Mouse (Mus musculus) regulatory T cell (primary cell): ENCODE data around the gene Astn1.

Experiments used
- in situ Hi-C: fragments of 300-600 bp; cut with MboI, MseI; formaldehyde crosslinking; loops from one replicate; pipeline ENCODE4 v1.15.1; 2025; ENCODE audit warnings: high pct_unique_total_duplicates

Gene Astn1

DNA sequence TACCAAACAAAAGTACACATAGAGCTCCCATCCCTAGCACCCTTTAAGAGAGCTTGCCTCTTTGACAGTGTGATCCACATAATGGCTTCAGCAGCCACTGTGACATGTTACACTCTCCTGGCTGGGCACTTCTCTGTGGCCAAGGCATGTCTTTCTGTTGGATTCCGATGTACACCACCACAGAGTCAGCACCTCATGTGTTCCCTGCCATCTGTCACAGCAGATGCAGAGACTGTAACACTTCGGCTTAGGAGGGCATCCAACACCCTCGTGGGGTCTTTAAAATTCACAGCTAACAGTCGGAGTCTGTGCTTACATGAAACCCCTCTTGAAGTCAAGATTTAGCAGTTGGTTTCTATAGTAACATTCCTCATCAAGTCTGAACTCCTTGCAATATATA, 154.5 kb downstream of the Astn1 start:
- in situ Hi-C loops: no loop called here

DNA sequence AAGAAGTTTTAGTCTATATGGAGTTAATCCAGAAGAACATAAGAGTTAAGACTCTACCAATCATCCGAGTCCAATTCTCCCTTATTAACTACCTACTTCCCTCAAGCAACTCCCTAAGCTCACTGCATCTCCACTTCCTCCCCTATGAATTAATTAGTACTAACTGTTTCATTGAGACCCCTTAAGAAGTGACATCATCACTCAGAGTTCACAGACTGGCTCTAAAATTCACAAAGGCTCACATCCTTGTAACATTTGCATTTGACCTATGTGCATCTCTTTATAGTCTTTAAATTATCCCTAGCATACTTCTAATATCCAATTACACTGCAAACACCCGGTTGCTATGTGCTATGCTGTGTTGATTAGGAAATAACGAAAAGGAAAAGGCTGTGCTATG, 174.1 kb downstream of the Astn1 start:
- in situ Hi-C loops: no loop called here

DNA sequence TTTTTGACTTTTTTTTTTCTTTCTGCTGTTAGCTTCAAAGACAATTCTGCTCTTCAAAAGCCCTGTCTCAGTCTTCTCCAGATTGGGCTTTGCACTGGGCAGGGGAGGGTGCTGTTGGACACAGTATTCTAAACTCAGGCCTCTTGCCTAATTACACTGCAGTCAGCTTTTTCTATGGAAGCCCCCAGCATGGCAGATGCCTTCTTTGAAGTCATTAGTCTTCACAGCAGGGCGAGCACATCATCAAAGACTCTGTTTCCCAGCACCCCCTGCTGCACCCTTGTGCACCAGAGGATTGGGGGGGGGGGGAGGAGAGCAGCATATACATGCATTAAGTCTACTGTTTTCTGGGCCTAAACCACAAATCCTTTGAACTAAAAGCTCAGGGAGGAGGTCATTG, 174.8 kb downstream of the Astn1 start:
- in situ Hi-C loops: no loop called here

DNA sequence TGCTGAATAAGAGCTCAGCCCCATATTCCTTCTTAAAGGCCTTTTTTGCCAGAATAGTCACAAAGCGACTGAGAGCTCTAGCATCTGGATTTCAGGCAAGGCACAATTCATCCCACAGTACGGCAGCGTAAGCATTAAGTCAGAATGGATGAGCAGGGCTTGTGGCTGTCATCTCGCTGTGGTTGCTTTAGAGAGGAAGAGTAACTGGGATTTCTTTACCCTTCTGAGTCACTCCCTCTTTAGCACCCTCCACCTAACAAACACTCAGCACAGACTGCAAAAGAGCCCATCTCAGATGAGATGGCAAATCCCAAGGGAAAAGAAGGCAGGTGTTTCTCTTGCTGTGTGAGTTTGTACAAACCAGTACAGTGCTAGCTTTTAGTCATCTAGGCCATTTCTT, 183.0 kb downstream of the Astn1 start:
- in situ Hi-C loops: no loop called here

DNA sequence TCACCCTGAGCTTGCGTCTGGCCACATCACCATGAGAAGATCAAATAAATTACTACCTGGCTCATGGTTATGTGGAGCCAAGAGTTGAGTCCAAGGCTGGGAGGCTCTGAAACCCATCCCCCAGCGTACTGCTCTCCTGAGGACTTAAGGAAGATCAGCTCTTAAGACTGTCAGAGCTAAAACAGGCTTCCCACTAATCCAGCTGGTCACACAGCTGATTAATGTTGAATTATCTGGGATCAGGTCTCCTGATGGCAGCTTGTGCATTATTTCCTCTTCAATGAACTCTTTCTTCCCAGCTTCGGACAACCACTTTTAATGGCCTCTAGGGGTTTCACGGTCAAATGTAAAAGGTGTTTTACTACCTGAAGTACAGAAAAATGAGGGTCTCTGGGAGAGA, 184.4 kb downstream of the Astn1 start:
- in situ Hi-C loops: no loop called here

DNA sequence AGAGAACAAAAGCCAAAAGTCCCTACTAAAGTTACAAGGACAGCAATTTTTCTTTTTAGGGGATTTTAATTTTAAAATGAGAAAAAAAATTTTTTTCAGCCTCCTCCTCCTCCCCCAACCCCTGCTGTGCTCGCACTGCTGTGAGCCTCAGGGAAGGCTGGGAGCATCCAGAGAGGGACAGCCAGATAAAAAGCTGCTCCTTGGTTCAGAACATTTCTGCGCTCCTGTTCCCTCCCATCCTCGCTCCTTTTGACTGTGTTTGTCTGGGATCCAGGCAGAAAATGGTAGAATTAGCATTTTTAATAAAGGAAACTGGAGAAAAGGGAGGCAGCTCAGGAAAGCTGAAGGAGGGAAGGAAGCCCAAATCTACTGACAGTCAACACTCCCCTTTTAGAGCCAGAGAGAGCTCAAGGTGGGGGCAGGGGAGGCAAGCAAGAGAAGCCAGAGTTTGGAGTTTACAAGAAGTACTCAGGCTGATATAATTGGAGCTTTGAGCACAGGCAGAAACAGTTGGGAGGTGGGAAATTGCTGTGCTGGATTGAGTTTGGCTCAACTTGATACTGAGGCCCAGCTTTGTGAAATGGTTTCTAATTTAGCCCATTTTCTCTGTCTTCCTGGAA, 185.6 kb downstream of the Astn1 start:
- in situ Hi-C loops: no loop called here

DNA sequence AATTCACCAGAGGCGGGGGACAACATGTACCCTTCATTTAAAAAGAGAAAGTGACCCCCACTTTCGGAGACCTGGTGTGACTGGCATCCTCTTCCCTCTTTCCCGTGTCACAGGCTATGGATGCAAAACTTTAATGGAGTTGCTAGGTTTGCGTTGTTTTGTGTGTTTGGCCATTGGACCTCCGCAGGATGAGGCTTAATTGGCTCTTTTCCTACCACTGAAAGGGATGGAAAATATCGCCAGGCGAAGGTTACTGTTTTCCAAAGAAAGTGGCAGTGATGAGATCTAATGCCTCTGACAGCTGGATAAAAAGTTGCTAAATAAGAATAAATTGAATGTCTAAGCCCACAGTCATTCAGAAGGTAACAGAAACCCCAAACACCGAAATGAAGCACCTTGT, 186.2 kb downstream of the Astn1 start:
- in situ Hi-C loops: no loop called here

DNA sequence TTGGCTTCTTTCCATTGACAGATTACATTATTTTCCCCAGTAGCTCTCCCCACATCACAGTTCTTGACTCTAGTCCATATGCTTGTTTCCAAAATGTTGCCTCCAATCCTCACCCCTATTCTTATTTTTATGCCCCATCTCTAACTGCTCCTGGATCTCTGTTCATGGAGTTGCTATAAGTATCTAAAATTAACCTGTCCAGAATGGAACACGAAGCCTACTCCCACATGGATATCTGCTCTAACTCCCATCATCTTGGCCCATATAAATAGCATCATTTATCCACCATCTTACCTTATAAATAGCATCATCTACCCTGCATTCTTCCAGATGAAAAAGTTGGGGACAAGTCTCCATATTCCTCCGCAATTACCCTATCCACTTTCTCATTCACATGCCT, 187.5 kb downstream of the Astn1 start:
- in situ Hi-C loops: no loop called here

DNA sequence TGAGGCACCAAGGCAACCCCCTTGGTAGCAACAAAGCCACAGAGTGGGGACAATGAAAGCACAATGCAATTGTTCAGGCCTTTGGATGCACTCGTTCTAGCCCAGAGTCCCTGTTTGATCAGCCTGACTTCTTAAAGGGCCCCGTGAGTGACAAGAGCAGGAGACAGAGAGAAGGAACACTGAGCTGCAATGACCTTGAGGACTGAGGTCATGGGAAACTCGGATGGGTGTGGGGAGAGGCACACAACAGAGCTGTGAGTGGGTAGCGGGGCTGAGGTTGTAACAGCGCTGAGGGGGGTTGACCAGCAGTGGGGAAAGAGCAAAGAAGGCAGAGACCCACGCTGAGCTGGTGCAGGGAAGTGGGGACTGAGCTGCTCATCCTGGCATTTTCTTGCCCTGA, 189.9 kb downstream of the Astn1 start:
- in situ Hi-C loops: no loop called here

DNA sequence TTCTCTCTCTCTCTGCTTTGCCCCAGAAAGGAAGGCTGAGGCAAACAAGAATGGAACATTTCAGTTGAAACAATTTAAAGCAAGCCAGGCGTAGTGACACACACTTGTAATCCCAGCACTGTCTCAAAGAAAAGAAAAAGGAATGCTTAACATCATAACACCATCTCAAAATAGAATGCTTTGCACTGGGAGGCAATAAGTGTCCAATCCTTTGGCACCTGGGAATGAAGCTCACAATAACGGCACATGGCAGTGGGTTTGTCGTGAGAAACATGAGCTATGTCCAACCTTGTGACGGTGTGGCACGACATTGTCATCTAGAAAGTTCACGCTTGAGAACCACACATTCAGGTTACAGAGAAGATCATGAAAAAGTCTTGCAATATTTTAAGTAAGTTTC, 191.3 kb downstream of the Astn1 start:
- in situ Hi-C loops: no loop called here

DNA sequence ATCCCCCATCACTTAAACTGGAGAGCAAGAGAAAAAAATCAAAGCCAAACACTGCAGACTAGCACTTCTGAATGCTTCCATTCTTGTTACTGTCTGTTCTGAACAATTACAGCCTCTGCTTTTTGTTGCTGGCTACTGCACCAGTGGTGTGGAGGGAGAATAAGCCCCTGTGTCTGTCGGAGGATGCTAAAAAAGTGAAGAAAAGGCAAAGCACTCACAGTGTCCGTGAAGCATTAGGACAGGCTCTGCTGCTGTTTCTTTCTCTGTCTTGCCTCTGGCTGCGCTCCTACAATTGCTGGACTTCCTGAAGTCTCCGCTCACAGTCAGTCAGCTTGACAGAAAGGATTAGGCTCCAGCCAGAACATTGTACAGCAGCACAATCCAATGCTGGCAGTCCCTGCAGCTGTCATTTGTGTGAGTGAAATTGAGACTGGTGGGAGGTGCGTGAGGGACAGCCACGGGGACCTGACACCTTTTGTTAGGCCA, 192.0 kb downstream of the Astn1 start:
- in situ Hi-C loops: no loop called here

DNA sequence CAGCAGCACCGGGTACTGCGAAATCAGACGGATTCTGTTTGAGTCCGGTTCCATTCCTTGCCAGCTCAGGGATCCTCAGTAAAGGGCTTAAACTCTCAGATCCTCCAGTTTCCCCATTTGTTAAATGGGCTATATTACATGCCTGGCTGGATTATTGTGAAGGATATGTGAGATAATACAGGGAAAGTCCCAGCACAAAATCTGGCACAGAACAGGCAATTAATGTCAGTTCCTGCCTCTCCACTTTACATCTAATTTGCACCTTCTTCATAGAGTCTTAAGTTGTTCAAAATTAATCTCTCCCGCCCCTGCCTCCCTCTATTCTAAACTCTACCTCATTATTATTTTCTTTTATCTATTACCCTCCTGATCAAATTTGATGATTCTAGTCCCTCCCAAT, 211.1 kb downstream of the Astn1 start:
- in situ Hi-C loops: no loop called here

DNA sequence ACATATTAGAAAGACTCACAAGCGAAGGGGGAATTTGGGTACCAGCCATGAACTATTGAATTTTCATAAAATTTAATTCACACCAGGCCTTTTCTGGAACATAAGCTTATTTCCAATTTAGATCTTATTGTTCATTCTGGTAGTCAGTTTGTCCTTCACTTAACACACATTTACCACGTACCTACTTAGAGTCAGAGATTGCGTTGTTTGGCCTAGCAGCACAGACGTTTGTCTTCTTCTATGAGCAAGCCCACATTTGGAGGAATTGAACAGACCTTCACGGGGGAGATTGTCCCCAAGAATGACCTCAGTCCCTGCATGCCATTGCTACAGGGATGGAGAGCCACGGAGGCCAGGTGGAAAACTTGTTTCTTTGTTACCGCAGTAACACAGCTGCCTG, 211.5 kb downstream of the Astn1 start:
- in situ Hi-C loops: no loop called here

DNA sequence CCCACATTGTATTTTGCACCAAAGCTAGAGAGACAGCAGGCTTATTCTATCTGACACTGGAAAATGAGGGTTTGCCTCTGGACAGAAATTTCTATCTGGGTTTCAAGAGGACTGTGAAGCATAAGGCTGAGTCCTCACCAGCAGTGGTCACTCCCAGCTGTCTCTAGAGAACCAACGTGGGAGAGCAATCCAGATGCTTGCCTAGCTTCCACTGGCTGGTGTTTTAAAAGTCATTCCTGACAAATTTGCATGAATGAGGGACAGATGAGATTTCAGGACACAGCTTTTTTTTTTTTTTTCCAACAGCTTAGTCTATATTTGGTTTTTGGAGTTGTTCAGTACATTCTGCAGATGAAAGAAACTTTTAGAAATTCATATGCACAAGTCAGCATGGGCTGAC, 213.9 kb downstream of the Astn1 start:
- in situ Hi-C loops: no loop called here

DNA sequence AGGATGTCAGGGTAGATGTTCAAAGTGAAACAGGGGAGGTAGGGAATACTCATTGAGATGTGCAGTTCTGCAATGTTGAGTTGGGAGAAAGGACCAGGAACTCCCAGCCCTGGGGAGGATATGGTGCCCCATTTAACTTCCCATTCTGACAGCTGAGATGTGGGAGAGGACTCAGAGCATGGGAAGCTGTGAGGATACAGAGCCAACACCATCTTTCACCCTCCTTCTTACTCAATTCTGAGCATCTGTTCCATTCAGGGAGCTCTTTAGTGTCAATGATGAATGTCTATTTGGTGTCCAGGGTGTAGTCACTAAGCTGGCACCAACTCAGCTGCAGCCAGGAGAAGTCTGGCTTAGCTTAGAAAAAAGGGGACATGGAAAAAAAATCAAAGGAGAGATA, 219.7 kb downstream of the Astn1 start:
- in situ Hi-C loops: no loop called here

DNA sequence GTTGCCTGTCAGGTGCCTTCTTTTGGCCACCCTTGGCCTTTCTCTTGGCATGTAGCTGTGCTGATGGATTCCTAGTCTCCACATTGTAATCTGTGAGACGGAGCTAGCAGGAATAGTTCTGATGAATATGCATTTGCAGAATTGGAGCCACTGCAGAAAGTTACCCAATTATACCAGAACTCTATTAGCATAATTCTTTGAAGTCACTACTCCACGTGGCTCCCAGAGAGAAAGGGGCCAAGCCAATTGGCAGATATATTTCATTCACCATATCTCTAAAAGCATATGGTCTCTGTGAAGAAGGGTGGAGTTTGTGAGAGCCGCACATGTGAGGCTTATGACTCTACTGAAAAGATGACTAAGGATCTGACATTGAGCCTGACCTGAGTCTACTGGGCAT, 226.8 kb downstream of the Astn1 start:
- in situ Hi-C loops: no loop called here

DNA sequence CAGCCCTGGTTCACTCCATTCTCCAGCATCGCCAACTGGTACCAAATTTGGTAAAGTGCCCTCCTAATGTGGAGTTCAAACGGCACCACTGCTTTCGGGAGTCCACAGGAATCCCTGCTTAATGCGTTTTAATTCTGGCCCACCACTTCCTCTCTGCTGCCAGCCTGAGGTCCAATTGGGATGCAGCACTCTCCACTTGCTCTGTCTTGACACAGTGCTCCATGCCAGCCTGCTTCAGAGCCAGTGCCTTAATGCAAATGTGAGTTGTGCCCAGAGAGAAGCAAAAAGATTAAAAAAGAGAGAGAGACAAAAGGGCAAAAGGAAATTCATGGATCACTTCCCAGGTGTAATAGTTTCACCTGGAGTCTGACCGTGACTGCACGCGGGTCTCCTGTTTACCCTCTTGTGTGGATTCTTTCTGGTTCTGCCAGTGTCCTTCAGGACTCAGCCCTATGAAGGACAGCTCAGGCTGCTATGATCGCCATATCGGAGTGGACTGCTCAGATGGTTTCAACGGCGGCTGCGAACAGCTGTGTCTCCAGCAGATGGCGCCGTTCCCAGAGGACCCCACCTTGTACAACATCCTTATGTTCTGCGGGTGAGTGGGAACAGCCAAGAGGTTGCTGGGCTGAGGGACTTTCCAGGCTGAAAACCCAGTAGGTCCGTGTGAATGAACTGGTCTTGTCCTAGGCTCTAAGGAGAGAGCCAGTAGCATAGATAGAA, 234.8 kb downstream of the Astn1 start:
- in situ Hi-C loops: no loop called here

DNA sequence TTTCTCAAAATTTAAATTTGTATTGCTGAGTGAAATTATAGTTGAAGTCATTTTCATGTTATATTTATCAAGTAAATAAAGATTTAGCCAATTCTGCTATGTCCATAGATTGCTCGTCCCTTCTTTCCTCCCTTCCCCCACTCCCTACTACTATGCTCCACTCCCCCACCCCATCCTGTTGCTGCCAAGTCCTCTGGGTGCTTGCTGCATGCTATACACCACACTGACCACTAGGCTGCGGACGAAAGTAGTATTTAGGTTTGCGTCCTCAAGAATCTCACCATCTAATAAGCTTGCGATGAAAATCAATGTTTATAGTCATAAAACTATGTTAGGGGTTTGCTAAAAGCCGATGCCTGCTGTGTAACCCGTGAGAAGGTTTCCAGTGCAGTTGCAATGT, 235.9 kb downstream of the Astn1 start:
- in situ Hi-C loops: no loop called here

DNA sequence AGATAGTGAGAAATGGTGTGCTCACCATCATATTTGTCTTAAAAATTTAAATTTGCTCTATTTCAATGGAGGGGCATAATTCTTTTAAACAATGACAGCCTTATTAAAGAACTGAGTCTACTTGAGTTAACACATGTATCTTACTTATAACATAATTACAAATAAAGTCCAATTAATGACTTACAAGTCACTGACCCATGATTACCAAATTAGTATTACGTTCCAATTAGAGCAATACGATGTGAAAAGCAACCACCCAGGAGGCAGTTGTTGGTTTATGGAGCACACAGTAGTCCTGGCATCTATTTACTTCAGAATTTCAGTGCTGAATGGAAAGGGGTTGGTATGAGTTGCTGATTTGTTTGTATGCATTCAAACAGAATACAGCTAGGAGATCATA, 237.4 kb downstream of the Astn1 start:
- in situ Hi-C loops: no loop called here

DNA sequence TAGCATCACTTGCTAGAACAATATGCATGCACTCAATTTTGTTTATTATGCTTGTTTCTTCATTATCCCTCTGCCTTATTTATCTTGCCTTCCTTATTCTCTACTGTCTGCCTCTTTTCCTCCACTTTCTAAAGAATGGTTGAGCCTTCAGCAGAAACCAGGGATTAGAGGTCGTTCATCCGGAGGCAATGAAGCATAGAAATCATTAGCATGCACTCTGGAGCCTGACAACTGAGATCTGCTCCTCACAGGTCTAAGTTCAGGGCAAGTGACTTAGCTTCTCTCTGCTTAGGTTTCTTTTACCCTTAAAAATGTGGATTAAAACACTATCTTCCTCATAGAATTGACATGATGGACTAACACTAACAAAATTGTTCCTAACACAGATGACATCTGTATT, 241.0 kb downstream of the Astn1 start:
- in situ Hi-C loops: no loop called here

DNA sequence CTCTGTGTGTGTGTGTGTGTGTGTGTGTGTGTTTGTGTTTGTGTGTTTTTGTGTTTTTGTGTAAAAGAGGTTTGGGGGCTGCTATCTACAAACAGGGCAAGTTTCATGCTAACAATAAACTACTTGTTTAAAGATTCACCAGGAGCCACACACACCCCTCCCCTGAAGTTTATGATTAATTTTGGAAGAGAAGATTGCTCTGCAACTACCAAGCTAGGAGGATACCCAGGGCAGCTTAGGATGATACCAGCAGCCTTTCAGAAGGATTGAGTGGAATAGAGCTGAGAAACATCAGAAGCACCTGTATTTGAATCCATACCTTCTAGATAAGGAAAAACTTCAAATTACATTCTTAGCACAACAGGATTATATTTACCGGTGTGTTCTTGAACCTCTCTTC, 242.1 kb downstream of the Astn1 start:
- in situ Hi-C loops: no loop called here

DNA sequence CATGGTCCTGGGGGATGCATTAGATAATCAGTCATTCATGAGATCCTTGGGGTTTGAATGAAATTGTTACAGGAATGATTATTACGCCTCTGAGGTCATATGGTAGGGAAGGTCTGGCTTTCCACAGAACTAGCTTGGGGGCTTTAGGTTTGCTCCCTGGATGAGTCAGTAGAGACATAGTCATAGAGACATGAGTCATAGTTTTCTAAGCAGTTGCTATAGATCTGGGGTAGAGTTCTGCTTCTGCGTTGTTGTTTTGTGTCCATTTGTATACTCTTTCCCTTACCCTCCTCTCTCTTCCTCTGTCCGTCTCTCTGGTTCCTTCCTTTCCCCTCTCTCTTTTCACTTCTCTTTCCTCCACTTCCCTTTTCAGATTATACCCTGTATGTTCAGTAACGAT, 243.5 kb downstream of the Astn1 start:
- in situ Hi-C loops: no loop called here

DNA sequence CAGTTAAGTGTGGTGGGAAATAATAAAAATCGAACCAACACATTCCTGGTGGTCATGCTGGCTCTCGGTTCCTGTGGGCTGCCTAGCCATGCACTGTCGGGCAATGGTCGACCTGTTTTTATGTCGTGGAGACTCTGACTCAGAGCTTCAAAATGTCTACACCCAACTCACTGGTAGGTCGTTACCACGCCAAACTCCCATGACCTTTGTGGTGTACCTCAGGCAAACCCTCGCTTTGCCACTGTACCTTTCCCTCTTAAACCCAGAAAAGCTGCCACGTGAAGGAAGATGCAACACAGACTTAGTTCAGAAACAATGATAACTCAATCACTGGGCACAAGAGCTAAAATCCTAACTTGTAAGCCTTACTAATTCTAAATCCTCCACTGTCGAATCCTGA, 244.3 kb downstream of the Astn1 start:
- in situ Hi-C loops: no loop called here

DNA sequence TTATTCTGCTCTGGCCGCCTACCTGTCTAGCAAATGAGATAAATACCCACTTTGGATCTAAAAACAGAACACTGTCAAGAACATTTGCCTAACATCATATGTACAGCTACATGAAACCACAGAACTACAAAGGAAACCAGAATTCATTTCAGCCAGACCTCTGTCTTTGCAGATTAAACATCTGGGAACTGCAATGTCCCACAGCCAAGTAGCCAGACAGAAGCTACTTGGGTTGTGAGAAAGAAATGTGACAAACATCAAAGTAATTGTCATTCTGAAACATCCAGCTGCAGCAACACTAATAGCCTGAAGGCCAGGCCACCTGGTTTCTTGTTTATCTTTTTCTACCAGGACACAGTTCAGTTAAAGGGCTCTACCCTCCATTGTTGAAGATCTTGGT, 245.1 kb downstream of the Astn1 start:
- in situ Hi-C loops: no loop called here
